Mouse (Mus musculus) liver, postnatal 0 days (tissue): ENCODE results near the gene Ppp2r5d.

Experiments used
- CTCF ChIP-seq: sonication (generic); IDR thresholded peaks from 2 replicates; pipeline ENCODE4 v1.5.1; 2016; ENCODE audit warnings: antibody characterized with exemption, low read depth
- EP300 ChIP-seq: IDR thresholded peaks from 2 replicates; pipeline ENCODE4 v1.6.1; 2016; ENCODE audit warnings: antibody characterized with exemption, low read depth, mild to moderate bottlenecking

DNA sequence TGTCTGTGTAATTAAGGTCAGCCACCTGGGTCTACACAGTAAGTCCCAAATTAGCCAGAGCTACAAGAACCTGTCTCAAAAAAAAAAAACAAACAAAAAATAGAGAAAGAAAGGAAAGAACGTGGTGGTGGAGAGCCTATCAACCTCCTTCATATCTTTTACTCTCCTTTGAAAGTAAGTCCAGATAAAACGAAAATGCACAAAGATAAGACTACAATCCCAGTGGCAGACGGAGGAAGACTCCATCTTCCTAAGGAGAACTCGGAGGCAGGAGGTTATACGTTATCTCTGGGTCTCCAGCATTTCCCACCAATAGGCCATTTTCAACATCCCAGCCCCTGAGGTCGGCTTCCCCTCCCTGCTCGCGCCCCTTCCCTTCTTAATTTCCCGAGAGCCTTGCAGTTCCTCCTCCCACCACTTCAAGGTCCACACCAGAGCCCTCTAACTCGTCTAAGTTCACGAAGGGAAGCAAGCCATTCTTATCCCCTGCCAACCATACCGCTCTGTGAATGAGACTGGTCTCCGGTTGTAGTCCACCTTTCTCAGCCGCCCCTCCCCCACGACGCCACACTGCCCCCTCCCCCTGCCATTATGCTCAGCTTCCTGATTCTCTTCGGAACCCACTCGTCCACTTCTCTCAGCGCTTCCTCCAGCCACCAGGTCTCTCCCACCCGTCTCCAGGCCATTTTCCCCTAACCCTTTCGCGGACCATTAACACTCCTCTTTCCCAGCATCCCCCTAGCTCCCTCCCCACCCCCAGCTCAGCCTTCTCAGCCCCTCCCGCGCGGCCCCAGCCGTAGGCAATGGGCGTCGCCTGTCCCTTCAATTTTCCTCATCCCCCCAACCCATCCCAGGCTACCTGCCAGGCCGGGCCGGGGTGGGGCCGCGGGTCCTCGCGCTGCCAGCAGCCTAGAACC is 24.8 kb downstream of the Ppp2r5d start:
- peak; percentile 36 for TF ChIP-seq CTCF
- no peak for TF ChIP-seq EP300
